Mouse (Mus musculus): ENCODE data around the gene Ube2z. TPM values are rescaled to one million over a fixed set of nuclear protein-coding genes. Genes with fewer than 3 reads are reported as not detected.
"Not testable (repeated sequence)": the region's sequence is repeated elsewhere in the genome, so short reads cannot be mapped to it uniquely, and the experiment has no call there.

Gene Ube2z
- 10 to 100 TPM; 55.4 to 56.7 TPM for total RNA-seq (2021)

DNA sequence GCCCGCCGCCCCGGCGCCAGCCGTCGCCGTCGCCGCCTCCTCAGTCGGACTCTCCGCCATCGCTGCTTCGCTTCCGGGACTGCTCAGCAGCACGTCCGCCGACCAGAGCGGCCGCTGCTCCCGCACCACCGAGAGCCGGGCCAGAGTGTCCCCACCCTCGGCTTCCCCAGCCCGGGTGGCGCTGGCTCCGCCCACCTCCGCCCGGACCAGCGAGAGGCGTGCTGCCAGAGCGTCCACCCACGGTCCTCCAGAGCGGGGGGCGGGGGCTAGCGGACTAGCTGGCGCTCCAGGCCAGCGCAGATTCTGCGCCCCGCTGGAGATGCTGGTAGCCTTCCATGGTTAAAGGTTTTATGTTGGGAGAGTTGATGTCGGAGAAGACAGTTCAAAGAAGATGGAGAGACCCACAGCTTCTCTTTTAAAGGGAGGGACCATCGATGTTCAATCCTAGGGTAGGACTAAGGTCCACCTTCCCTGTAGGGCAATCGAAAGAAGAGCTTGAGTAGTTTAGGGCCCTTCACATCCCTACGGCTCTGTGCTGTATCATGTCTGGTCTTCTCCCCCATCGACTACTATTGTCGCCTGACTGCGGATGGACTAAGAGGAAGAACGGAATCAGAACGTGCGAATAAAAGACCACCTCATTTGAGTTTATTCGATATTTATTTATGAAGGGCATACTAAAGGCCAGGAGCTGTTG is at the start of gene Ube2z:
Gene Ube2z (minus strand): TSS at position 174 of the 697 bp plus-strand sequence.
- DNase-seq (ENCODE audit: low spot score in 2 of 2): peak; percentile 97 to 98
- intact Hi-C loops (cut with DNase I): loop anchor here (1.0 kb wide), 1 partner anchor 10 kb away; the partner anchor contains the start of gene Atp5g1

DNA sequence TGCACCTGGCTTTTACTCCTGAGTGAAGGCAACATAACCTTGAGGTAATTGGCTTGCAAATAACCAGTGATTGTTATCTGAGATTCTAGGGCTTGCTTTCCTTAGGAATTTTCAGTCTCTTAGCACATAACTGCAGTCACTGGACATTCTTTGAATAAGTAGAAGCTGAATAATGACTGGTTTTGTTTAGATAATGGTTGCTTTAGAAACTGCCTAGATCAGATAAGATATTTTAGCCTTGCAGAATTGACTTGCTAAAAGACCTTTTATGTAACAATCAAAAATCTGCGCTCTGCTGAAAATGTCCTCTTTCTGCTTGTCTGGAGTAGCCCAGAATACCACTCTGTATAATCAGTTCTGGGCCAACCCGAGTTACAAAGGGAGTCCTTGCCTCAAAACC is 48.9 kb upstream of the Ube2z start:
- DNase-seq (ENCODE audit: low spot score in 2 of 2): no peak
- intact Hi-C loops (cut with DNase I): no loop called here

DNA sequence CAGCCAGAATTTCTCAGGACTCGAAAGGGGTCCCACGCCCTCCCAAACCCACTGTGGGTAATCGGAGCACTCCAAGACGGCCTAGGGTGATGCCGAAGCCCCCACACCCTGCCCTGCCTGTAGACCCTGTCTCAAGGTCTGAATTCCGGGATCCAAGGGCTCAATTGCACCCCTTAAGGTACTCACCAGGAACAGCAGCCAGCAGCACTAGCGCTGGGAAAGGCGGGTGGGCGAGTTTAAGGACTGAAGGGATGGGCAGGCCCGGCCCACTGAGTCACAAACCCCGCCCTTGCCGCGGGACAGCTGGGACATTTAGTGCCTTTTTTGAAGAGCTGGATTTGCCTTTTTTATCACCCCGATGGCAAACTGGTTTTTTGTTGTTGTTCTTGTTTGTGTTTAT is 46.6 kb upstream of the Ube2z start, which contains the start of gene Calcoco2:
Gene Calcoco2 (minus strand): TSS at position 214 of the 400 bp plus-strand sequence.
- intact Hi-C loops (cut with DNase I): no loop called here

DNA sequence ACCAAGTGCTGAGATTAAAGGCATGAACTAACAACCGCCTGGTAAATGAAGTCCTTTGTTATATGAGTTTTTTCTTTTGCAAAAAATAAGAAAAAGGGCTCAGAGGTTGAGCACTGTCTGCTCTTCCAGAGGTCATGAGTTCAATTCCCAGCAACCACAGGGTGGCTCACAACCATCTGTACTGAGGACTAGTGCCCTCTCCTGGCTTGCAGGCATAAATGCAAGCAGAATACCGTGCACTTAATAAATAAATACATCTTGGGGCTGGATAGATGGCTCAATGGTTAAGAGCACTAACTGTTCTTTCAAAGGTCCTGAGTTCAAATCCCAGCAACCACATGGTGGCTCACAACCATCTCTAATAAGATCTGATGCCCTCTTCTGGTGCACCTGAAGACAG is 45.8 kb upstream of the Ube2z start:
- intact Hi-C loops (cut with DNase I); DNase-seq (ENCODE audit: low spot score in 2 of 2): not testable (repeated sequence)

More for the DNA sequence above, 46.6 kb upstream of the Ube2z start, which contains the start of gene Calcoco2:
- no peak for DNase-seq (ENCODE audit: low spot score in 2 of 2)

DNA sequence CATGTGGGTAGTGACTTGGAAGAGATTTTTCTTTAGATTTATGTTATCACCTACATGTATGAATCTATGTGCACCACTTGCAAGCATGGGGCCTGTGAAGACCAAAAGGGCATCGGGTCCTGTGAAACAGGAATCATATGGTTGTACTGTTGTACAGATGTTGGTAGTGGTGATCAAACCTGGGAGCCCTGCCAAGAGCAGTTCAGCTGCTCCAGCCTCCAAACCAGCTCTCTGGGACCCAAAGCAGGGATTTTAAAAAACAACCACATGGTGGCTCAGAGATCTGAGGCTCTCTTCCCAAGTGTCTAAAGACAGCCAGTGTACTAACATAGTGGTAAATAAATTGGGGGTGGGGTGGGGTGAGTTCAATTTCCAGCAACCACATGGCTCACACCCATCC is 43.2 kb upstream of the Ube2z start:
- no peak for DNase-seq (ENCODE audit: low spot score in 2 of 2)
- intact Hi-C loops (cut with DNase I): no loop called here

DNA sequence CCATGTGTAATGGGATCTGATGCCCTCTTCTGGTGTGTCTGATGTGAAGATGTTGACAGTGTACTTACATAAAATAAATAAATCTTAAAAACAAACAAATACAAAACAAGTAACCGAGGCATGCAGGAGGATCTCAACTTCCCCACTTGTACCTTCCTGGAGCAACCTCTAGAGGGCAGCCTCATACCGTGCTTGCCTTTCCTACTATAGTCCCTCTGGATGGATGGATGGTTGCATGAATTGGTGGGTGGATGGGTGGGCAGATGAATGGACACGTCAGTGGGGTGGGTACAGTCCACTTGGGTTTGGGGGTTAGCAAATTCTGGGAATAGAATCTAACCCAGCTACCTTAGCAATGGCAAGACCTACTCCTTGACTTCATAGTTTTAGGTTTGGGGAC is 28.2 kb upstream of the Ube2z start:
- DNase-seq (ENCODE audit: low spot score in 2 of 2): peak; percentile 14 to 17
- intact Hi-C loops (cut with DNase I): loop anchor here (2.0 to 5.0 kb wide), 2 partner anchors 31 to 144 kb away; no protein-coding TSS in a partner anchor

DNA sequence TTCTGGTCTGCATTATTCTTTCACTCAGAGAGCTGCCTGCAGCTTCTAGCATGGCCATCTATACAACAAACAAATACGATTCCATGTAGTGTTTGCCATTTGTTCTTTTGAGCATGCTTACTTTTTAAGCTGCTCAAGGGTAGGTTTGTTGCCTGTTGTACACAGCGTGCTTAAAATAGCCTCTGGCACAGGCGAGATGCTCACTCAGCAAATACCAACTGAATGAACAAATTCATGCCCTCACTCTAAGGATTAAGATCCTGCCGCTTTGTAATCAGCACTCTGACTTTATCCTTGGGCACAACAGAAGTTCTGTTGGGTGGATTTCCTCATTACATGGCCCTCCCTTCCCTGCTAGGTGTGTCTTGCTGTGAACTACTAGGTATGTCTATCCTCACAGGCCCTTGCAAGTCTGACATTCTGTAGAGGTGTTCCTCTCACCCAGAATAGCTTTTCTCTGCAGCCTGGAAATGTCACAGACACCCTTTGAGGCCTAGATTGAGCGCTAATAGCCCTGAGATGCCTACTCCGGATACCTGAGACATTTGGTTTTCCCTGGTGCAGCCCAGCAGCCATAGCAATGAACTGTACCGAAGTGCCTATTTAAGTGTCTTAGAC is 27.6 kb upstream of the Ube2z start:
- no peak for DNase-seq (ENCODE audit: low spot score in 2 of 2)

DNA sequence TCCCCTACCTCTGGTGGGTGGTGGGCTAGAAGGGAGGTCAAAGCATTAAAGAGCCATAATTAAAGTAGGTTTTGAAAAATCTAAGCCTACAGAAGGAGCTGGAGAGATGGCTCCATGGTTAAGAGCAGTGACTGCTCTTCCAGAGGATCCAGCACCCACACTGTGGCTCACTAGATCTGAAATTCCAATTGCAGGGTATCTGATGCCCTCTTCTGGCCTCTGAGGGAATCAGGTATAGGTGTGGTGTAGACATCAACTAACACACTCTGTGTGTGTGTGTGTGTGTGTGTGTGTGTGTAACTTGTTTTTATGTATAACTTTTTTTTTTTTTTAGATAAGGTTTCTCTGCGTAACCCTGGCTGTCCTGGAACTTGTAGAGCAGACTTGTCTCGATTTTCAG is 25.9 kb upstream of the Ube2z start:
- intact Hi-C loops (cut with DNase I): loop anchor here (5.0 kb wide), 1 partner anchor 146 kb away; no protein-coding TSS in a partner anchor
- no peak for DNase-seq (ENCODE audit: low spot score in 2 of 2)

More for the DNA sequence above, 27.6 kb upstream of the Ube2z start:
- intact Hi-C loops (cut with DNase I): loop anchor here (2.0 to 5.0 kb wide), 2 partner anchors 32 to 145 kb away; no protein-coding TSS in a partner anchor

DNA sequence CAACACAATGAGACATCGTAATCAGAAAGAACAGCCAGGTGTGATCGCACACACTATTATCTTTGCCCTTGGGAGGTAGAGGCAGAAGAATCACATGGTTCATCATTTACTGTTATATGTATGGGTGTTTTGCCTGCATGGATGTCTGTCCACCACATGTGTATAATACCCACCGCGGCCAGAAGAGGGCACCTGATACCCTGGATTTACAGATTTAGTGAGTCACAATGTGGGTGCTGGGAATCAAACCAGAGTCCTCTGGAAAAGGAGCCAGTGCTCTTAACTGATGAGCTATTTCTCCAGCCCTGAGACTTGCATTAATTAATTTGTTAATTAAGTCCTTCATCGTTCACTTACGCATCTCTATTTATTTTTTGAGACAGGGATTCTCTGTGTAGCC is 22.8 kb upstream of the Ube2z start:
- DNase-seq (ENCODE audit: low spot score in 2 of 2): no peak
- intact Hi-C loops (cut with DNase I): no loop called here

DNA sequence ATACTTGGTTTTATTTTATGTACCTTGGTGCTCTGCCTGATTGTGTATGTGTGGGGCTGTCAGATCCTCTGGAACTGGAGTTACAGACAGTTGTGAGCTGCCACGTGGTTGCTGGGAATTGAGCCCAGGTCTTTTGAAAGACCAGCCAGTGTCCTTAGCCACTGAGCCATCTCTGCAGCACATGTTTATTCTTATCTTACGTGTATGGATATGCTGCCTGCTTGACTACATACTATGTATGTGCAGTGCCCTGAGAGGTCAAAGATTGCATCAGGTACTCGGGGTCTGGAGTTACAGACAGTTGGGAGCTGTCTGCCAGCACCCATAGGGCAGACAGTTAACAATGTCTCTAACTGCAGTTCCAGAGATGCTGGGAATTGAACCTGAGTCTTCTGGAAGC is 17.5 kb upstream of the Ube2z start:
- no peak for DNase-seq (ENCODE audit: low spot score in 2 of 2)
- intact Hi-C loops (cut with DNase I): no loop called here

DNA sequence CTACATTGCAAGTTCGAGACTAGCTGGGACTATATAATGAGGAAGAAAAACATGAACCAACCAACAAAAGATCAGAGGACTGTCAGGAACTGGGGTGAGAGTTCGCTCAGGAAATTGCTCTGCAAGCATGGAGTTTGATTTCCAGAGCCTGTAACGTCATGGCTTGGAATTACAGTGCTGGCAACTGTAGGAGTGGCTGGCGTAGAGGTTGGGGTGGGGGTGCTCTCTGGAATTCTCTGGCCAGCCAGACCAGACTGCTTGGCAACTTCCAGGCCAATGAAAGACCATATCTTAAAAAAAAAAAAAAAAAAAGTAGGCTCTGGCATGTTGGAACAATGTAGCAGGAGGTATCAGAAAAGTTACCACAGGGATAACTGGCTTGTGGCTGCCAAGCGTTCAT is 15.5 kb upstream of the Ube2z start:
- no peak for DNase-seq (ENCODE audit: low spot score in 2 of 2)
- intact Hi-C loops (cut with DNase I): no loop called here

DNA sequence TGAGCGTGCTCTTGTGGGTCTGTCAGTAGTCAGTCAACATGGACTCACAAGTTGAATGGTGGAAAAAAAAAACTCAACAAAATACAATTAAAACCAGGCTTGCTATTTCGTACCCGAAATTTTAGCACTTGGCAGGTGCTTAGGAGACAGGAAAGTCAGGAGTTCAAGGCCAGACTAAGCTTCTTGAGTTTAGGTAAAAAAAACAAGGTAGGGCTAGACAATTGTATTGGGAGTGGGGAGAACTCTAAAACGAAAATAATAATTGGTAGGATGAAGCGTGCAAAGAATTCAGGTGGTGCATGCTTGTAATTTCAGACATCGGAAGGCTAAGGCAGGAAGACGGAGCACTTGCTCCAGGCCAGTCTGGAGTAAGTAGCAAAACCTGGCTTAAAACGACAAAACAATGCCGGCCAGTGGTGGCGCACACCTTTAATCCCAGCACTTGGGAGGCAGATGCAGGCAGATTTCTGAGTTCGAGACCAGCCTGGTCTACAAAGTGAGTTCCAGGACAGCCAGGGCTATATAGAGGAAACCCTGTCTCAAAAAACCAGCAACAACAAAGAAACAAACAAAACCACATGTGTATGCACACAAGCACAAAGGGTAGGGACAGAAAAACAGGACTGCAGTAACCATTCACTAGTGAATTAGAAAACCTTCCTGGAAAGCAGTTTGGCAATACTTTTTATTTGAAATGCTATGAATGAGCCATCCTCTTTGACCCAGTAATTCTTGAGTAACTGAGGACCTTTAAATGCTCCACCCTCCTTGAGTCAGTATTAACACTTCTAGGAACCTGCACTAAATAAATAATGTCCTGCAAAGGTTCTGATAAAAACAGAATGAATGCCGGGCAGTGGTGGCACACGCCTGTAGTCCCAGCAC is 11.3 kb upstream of the Ube2z start:
- no peak for DNase-seq (ENCODE audit: low spot score in 2 of 2)
- intact Hi-C loops (cut with DNase I): loop anchor here (5.0 kb wide), 2 partner anchors 44 to 254 kb away; partner anchors contain the start of genes Phospho1 and Snf8

DNA sequence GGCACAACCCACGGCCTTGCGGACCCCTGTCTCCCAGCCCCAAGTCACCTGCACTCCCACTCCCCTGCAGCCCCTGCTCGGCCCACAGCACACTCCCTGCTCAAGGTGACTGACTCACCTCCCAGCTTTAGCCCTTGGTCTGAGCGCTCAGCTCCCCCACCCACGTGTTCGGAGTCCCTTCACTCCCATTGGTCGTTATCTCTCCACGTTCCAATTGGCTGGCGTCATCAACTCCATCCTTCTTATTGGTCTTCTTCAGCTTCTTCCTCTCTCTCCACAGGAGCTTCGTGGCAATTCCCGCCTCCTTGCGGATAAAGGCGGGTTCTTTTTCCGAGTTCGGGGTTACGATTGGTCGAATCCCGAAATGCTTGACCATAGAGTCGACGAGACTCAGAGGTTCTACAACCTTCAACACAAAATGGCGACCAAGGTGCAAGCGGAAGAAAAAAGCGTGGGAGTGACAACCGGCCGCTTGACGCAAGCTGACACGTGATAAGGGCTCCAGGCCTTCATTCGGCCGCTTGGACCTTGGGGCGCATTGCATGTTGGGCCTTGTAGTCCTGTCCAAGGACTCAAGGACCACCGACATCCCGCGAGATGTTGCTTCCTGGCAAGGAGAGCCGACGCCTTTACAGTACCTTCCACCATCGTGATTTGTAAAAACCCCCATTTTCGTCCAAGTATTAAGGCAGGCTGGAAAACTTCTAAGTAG is 10.5 kb upstream of the Ube2z start, which contains the start of gene Atp5g1:
Gene Atp5g1 (minus strand): TSS at position 162 of the 712 bp plus-strand sequence.
- DNase-seq (ENCODE audit: low spot score in 2 of 2): peak; percentile 99
- intact Hi-C loops (cut with DNase I): loop anchor here (1.0 to 5.0 kb wide), 3 partner anchors 10 to 253 kb away; partner anchors contain the start of genes Phospho1, Snf8 and Ube2z

DNA sequence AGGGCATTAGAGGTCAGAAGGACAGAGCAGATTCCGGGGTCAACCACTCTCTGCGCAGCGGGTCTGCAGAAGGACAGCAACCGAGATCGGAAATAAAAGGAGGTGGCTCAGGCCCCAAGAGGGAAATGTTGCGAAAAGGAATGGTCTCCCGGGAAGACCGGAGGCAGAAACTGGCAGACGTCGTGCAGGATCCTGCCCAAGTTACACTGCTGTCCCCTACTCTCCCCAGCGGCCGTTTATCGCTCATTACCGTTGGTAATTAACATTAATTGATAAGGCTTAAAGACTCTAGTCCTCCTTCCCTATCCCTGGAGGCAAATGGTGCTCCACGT is 10.0 kb upstream of the Ube2z start:
- intact Hi-C loops (cut with DNase I): loop anchor here (1.0 to 5.0 kb wide), 3 partner anchors 10 to 253 kb away; partner anchors contain the start of genes Phospho1, Snf8 and Ube2z
- DNase-seq (ENCODE audit: low spot score in 2 of 2): no peak

DNA sequence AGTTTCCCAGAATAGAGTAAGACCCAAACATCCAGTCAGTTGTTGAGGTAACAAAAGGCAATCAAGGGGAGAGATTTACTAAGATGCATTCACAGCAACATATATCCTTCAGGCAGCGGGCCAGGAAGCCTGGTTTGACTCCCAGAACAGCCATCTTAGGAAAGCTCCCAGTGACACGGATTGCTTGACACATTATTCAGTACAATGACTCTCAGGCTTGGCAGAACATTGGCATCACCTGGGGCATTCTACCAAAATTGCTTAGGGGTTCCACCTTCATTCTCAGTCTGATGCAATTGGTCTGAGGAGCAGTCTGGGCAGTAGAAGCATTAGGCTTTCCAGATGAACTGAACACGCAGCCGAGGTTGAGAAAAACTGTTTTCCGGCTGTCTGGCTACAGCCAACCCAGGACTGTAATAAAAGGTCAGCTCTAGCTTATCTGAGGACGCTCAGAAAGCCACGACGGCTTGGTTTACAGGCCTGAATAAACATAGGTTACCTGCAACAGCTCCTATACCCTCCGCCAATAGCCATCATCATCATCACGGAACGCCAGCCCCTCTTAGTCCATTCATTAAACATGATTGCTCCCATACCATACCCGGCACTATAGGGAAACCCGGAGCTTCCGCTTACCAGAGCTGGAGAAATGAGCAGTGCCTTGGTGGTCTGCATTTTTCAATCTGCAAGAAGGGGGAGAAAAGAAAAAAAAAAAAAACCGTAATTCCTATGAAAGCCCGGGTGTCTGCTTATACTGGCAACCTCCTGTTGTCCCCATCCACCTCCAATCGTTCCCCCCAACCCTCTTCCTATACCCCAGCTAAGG is 9.4 kb upstream of the Ube2z start:
- peak; percentile 13 to 15 for DNase-seq (ENCODE audit: low spot score in 2 of 2)
- intact Hi-C loops (cut with DNase I): loop anchor here (1.0 to 5.0 kb wide), 3 partner anchors 9 to 252 kb away; partner anchors contain the start of genes Phospho1, Snf8 and Ube2z

DNA sequence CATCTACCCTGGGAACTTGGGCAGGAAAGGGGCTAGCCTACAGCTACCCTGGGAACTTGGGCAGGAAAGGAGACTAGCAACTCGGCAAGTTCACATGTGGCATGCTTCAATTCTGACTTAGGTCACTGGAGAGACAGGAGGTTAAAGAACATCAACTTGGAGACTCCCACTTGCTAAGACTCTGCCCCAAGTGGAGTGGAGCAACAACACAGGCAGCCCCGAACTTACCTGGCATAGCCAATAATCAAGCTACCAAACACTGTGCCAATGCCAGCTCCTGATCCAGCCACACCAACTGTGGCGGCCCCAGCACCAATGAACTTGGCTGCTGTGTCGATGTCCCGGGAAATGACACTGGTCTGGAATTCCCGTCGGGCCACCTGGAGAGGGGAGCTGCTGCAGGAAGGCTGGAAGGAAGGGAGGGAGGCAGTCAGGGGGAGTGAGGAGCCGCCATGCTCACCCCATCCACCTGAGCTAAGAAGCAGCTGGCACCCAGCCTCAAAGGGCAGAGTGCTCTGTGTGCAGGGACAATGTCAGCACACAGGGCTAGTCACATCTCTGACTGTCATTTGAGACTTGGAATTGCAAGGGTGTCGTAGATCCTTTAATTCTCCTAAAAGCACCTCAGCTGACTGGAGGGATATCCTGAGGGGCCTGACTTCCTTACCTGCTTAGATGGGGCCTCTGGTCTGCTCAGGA is 8.3 kb upstream of the Ube2z start:
- no peak for DNase-seq (ENCODE audit: low spot score in 2 of 2)
- intact Hi-C loops (cut with DNase I): no loop called here

DNA sequence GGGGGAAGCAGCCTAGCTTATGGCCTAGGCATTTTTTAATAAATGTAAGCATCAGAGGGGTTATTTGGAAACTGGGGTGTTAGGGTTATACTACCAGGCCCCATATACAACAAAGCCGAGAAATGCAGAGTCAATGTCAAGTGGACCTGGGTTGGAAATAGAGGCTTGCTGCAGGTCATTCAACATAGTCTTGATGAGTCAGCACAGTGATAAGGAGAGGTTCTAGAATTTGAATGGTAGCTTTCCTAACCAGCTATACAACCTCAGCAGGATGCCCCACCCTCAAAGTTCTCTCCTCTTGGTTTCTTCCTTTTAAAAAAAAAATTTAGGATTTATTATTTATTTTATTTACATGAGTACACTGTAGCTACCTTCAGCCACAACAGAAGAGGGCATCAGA is 5.8 kb upstream of the Ube2z start:
- intact Hi-C loops (cut with DNase I): no loop called here
- no peak for DNase-seq (ENCODE audit: low spot score in 2 of 2)

DNA sequence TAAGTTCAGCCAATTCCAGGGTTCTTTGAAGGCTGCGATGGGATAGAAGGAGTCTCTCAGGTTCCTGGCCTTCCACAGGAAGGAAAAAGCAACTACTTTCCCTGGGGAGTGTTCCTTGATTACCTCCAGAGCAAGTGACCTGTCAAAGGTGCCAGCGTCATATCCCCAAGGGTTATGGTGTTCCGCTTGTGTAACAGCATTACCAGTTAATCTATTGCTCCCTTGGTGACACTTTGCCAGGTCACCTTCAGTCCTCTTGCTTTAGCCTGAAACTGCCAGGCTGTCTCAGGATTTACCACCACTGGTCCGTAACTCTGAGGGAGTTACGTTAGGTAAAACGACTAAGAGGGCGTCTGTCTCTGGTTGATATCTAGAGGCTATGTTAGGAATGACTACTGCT is 5.2 kb upstream of the Ube2z start:
- intact Hi-C loops (cut with DNase I): no loop called here
- no peak for DNase-seq (ENCODE audit: low spot score in 2 of 2)
